Mouse (Mus musculus): ENCODE data around the gene Man2c1. TPM values are rescaled to one million over a fixed set of nuclear protein-coding genes. Genes with fewer than 3 reads are reported as not detected.

The Man2c1 gene
- polyA plus RNA-seq, 1 experiment = 192 TPM

- Histone ChIP-seq H3K27ac (ENCODE audit: control insufficient read depth, insufficient read depth, low read depth, low read length) (no peak overlapping the region), H3K36me3 (ENCODE audit: control insufficient read depth, insufficient read depth, low read length) (no peaks in the 10 kb centered on the region), H3K4me1 (ENCODE audit: control insufficient read depth, insufficient read depth, low read length) (peaks cover 3% of the 10 kb centered on the region), H3K4me3 (ENCODE audit: control insufficient read depth, low read depth, low read length) (peak overlapping the region; percentile 76), H3K27me3 (ENCODE audit: control insufficient read depth, insufficient read depth, low read length) (no peaks in the 10 kb centered on the region)
- TF ChIP-seq POLR2A (IDR thresholded peaks at IDR 0.05; ENCODE audit: control insufficient read depth, low read depth, low read length) (no peak), CTCF (IDR thresholded peaks at IDR 0.05; ENCODE audit: control insufficient read depth, insufficient read depth, insufficient replicate concordance, low read depth, low read length) (no peak)
These were observed 17.0 kb downstream of the Man2c1 start for GRCm38 (mm10) chr9:57147205-57148143.

- TF ChIP-seq POLR2A (IDR thresholded peaks at IDR 0.05; ENCODE audit: control insufficient read depth, low read depth, low read length) (0 out of 2 replicates have a peak, but pooled peaks have one; percentile 42), CTCF (IDR thresholded peaks at IDR 0.05; ENCODE audit: control insufficient read depth, insufficient read depth, insufficient replicate concordance, low read depth, low read length) (no peak)
- peak within 1 kb of the TSS; percentile 63 for H3K27ac ChIP-seq (ENCODE audit: control insufficient read depth, insufficient read depth, low read depth, low read length)
These were observed 17.8 kb downstream of the Man2c1 start, which contains the start of gene Neil1 for GRCm38 (mm10) chr9:57148144-57148878. Neil1 (minus strand) TSS chr9:57148305.

GRCm38 (mm10) chr9:57149021-57149420, 18.5 kb downstream of the Man2c1 start:
- Histone ChIP-seq H3K4me3 (ENCODE audit: control insufficient read depth, low read depth, low read length) (no peak overlapping the region), H3K4me1 (ENCODE audit: control insufficient read depth, insufficient read depth, low read length) (peaks cover 3% of the 10 kb centered on the region), H3K27me3 (ENCODE audit: control insufficient read depth, insufficient read depth, low read length) (no peaks in the 10 kb centered on the region), H3K27ac (ENCODE audit: control insufficient read depth, insufficient read depth, low read depth, low read length) (no peak overlapping the region), H3K36me3 (ENCODE audit: control insufficient read depth, insufficient read depth, low read length) (no peaks in the 10 kb centered on the region)
- TF ChIP-seq CTCF (IDR thresholded peaks at IDR 0.05; ENCODE audit: control insufficient read depth, insufficient read depth, insufficient replicate concordance, low read depth, low read length) = no peak
- no peak for TF ChIP-seq POLR2A (IDR thresholded peaks at IDR 0.05; ENCODE audit: control insufficient read depth, low read depth, low read length)

More at GRCm38 (mm10) chr9:57148144-57148878, 17.8 kb downstream of the Man2c1 start, which contains the start of gene Neil1:
- H3K4me1 ChIP-seq (ENCODE audit: control insufficient read depth, insufficient read depth, low read length) = peaks cover 3% of the 10 kb centered on the region
- no peaks in the 10 kb centered on the region for H3K36me3 ChIP-seq (ENCODE audit: control insufficient read depth, insufficient read depth, low read length)
- peak within 1 kb of the TSS; percentile 76 for H3K4me3 ChIP-seq (ENCODE audit: control insufficient read depth, low read depth, low read length)
- no peaks in the 10 kb centered on the region for H3K27me3 ChIP-seq (ENCODE audit: control insufficient read depth, insufficient read depth, low read length)

GRCm38 (mm10) chr9:57150192-57150591, 19.7 kb downstream of the Man2c1 start:
- H3K27me3 ChIP-seq (ENCODE audit: control insufficient read depth, insufficient read depth, low read length) = no peaks in the 10 kb centered on the region
- H3K27ac ChIP-seq (ENCODE audit: control insufficient read depth, insufficient read depth, low read depth, low read length) = no peak overlapping the region
- TF ChIP-seq CTCF (IDR thresholded peaks at IDR 0.05; ENCODE audit: control insufficient read depth, insufficient read depth, insufficient replicate concordance, low read depth, low read length) (no peak), POLR2A (IDR thresholded peaks at IDR 0.05; ENCODE audit: control insufficient read depth, low read depth, low read length) (no peak)
- H3K4me3 ChIP-seq (ENCODE audit: control insufficient read depth, low read depth, low read length) = no peak overlapping the region
- no peaks in the 10 kb centered on the region for H3K36me3 ChIP-seq (ENCODE audit: control insufficient read depth, insufficient read depth, low read length)
- H3K4me1 ChIP-seq (ENCODE audit: control insufficient read depth, insufficient read depth, low read length) = peaks cover 3% of the 10 kb centered on the region

GRCm38 (mm10) chr9:57152331-57152730, 21.8 kb downstream of the Man2c1 start:
- no peaks in the 10 kb centered on the region for H3K27me3 ChIP-seq (ENCODE audit: control insufficient read depth, insufficient read depth, low read length)
- no peak for TF ChIP-seq POLR2A (IDR thresholded peaks at IDR 0.05; ENCODE audit: control insufficient read depth, low read depth, low read length)
- TF ChIP-seq CTCF (IDR thresholded peaks at IDR 0.05; ENCODE audit: control insufficient read depth, insufficient read depth, insufficient replicate concordance, low read depth, low read length) = no peak
- no peak overlapping the region for H3K4me3 ChIP-seq (ENCODE audit: control insufficient read depth, low read depth, low read length)

DNA sequence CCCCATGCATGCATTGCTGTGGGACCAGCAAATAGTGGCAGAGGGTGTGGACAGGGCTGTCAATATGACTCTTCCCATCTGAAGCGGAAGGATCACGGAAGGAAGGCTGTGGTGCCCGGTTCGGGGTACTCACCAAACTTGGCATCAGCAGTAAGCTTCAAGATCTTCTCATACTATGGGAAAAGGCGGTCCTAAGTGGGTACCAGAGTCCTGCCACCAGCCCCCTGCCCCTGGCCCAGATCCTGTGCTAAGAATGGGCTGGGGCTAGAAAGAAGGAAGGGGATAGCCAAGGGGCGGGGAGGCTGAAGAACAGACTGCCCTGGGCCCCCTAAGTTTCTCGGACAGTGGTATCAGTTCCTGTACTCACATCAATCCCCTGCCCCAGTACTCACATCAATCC, 25.9 kb downstream of the Man2c1 start:
- Histone ChIP-seq H3K27ac (ENCODE audit: control insufficient read depth, insufficient read depth, low read depth, low read length) (no peak overlapping the region), H3K36me3 (ENCODE audit: control insufficient read depth, insufficient read depth, low read length) (no peaks in the 10 kb centered on the region), H3K4me1 (ENCODE audit: control insufficient read depth, insufficient read depth, low read length) (peaks cover 13% of the 10 kb centered on the region), H3K27me3 (ENCODE audit: control insufficient read depth, insufficient read depth, low read length) (no peaks in the 10 kb centered on the region), H3K4me3 (ENCODE audit: control insufficient read depth, low read depth, low read length) (no peak overlapping the region)
- TF ChIP-seq POLR2A (IDR thresholded peaks at IDR 0.05; ENCODE audit: control insufficient read depth, low read depth, low read length) (no peak), CTCF (IDR thresholded peaks at IDR 0.05; ENCODE audit: control insufficient read depth, insufficient read depth, insufficient replicate concordance, low read depth, low read length) (no peak)

More at GRCm38 (mm10) chr9:57152331-57152730, 21.8 kb downstream of the Man2c1 start:
- H3K4me1 ChIP-seq (ENCODE audit: control insufficient read depth, insufficient read depth, low read length) = peaks cover 8% of the 10 kb centered on the region
- H3K27ac ChIP-seq (ENCODE audit: control insufficient read depth, insufficient read depth, low read depth, low read length) = no peak overlapping the region
- no peaks in the 10 kb centered on the region for H3K36me3 ChIP-seq (ENCODE audit: control insufficient read depth, insufficient read depth, low read length)

GRCm38 (mm10) chr9:57156823-57157222, 26.3 kb downstream of the Man2c1 start:
- no peak for TF ChIP-seq POLR2A (IDR thresholded peaks at IDR 0.05; ENCODE audit: control insufficient read depth, low read depth, low read length)
- TF ChIP-seq CTCF (IDR thresholded peaks at IDR 0.05; ENCODE audit: control insufficient read depth, insufficient read depth, insufficient replicate concordance, low read depth, low read length) = no peak
- H3K4me3 ChIP-seq (ENCODE audit: control insufficient read depth, low read depth, low read length) = no peak overlapping the region
- H3K27ac ChIP-seq (ENCODE audit: control insufficient read depth, insufficient read depth, low read depth, low read length) = no peak overlapping the region
- H3K27me3 ChIP-seq (ENCODE audit: control insufficient read depth, insufficient read depth, low read length) = no peaks in the 10 kb centered on the region
- peaks cover 13% of the 10 kb centered on the region for H3K4me1 ChIP-seq (ENCODE audit: control insufficient read depth, insufficient read depth, low read length)
- H3K36me3 ChIP-seq (ENCODE audit: control insufficient read depth, insufficient read depth, low read length) = no peaks in the 10 kb centered on the region

Data from testis, adult 2 months (tissue).